Mouse (Mus musculus): ENCODE data around the gene Asb4.
A peak's percentile ranks its signal among the peaks of the same experiment; 100 is the strongest.

The Asb4 gene

GRCm38 (mm10) chr6:5394971-5395370 is 11.8 kb downstream of the Asb4 start:
- no peak for DNase-seq

- no peak for DNase-seq
Measured at GRCm38 (mm10) chr6:5396797-5397196, 13.6 kb downstream of the Asb4 start.

- peak; percentile 82 for DNase-seq
Measured at GRCm38 (mm10) chr6:5401394-5401793, 18.2 kb downstream of the Asb4 start.

- DNase-seq = peak; percentile 45 to 52
Measured at GRCm38 (mm10) chr6:5403095-5403815, 20.1 kb downstream of the Asb4 start.

- DNase-seq = no peak
Measured at GRCm38 (mm10) chr6:5404016-5404415, 20.8 kb downstream of the Asb4 start.

- peak in 1 of 2 experiments; percentile 33 for DNase-seq
Measured at GRCm38 (mm10) chr6:5408451-5409177, 25.4 kb downstream of the Asb4 start.

GRCm38 (mm10) chr6:5409676-5410075 is 26.5 kb downstream of the Asb4 start:
- no peak for DNase-seq

GRCm38 (mm10) chr6:5410697-5411391 is 27.7 kb downstream of the Asb4 start:
- DNase-seq = peak; percentile 85 to 87

- peak; percentile 63 to 73 for DNase-seq
Measured at GRCm38 (mm10) chr6:5413282-5413681, 30.1 kb downstream of the Asb4 start.

GRCm38 (mm10) chr6:5421442-5421841 is 38.3 kb downstream of the Asb4 start:
- no peak for DNase-seq

GRCm38 (mm10) chr6:5422386-5422785 is 39.2 kb downstream of the Asb4 start:
- DNase-seq = no peak

GRCm38 (mm10) chr6:5423594-5423993 is 40.4 kb downstream of the Asb4 start:
- DNase-seq = no peak

- no peak for DNase-seq
Measured at GRCm38 (mm10) chr6:5427033-5427432, 43.8 kb downstream of the Asb4 start.

GRCm38 (mm10) chr6:5429562-5429961 is 46.4 kb downstream of the Asb4 start:
- no peak for DNase-seq

- no peak for DNase-seq
Measured at GRCm38 (mm10) chr6:5429982-5430550, 46.9 kb downstream of the Asb4 start.

GRCm38 (mm10) chr6:5433887-5434286 is 50.7 kb downstream of the Asb4 start:
- DNase-seq = no peak

GRCm38 (mm10) chr6:5437757-5438156 is 54.6 kb downstream of the Asb4 start:
- peak in 1 of 2 experiments; percentile 24 for DNase-seq

- no peak for DNase-seq
Measured at GRCm38 (mm10) chr6:5441221-5441620, 58.0 kb downstream of the Asb4 start.

- peak in 1 of 2 experiments; percentile 3 for DNase-seq
Measured at GRCm38 (mm10) chr6:5442316-5443085, 59.3 kb downstream of the Asb4 start.

- DNase-seq = no peak
Measured at GRCm38 (mm10) chr6:5443104-5443863, 60.1 kb downstream of the Asb4 start.

GRCm38 (mm10) chr6:5444331-5444898 is 61.2 kb downstream of the Asb4 start:
- no peak for DNase-seq
